Mouse (Mus musculus) ovary, adult 10 weeks (tissue): Measurements from ENCODE around the gene Cfap74. TPM values are rescaled to one million over a fixed set of nuclear protein-coding genes. Genes with fewer than 3 reads are reported as not detected.

Source experiments
- polyA plus RNA-seq: library from polyadenylated mRNA; stranded (reverse); fragments of 350-450 nt; fragmentation: Illumina TruSeq; extraction: RNeasy Lipid Tissue Mini Kit (QIAGEN cat#74804); gene quantifications from one replicate; pipeline ENCODE4 v1.2.3, GENCODE M21; 2014

Cfap74 gene
- polyA plus RNA-seq = 1.4 TPM

DNA sequence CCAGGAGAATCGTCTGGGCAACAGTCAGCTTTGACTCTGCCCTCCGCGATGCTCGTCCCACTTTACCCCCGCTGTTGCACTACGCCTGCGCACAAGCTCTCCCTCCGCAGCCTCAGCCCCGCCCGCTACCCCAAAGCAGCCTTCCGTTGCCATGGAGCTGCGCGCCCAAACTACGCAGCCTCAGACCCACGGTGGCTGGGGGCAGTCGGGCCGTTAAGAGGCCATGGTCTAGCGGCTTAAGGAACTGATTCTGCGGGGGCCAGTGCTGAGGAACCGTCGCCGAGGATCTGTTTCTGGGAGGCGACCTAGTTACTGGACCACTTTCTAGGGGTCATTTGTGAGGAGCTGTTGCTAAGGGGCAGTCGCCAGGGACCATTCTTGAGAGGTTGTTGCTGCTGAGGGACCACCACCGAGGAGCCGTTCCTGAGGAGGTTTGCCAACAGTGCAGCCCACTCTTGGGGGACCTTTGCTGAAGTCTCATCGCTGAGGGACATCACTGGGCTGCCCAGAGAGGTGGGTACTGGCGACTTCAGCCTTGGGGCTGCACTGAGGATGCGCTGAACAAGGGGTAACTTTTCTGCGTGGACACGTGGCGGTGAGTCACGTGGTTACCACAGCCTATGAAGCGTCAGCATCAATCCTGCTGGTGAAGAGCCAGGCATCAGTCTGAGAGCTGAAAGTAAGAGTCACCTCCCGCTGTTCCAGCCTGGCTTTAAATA, at the start of gene Cfap74:
Cfap74 (plus strand) TSS at position 133 of the 719 bp plus-strand sequence.

DNA sequence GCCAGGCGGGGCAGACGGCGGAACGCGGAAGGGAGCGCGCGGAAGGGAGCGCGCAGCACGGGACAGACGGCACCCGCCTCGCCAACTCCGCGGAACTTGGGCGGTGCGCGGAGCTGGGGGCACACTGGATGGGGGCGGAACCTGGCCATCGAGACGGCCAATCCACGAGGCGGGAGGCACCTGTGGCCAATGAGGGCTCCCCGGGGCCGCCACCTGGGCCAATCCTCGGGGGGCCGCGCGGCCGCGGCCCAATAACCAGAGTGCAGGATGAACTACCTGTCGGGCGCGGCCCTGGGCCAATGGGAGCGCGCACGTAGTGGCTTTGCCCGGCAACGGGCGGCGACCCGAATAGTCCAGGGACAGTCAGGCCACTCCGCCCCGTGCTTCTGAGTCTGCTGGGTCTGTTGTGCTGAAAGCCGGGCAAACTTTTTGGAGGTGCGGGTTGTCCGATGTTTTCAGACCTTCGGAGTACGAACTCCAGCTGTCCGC, 47.6 kb upstream of the Cfap74 start, which contains the start of gene Prkcz:
Prkcz (minus strand) TSS at position 59 of the 489 bp plus-strand sequence.

DNA sequence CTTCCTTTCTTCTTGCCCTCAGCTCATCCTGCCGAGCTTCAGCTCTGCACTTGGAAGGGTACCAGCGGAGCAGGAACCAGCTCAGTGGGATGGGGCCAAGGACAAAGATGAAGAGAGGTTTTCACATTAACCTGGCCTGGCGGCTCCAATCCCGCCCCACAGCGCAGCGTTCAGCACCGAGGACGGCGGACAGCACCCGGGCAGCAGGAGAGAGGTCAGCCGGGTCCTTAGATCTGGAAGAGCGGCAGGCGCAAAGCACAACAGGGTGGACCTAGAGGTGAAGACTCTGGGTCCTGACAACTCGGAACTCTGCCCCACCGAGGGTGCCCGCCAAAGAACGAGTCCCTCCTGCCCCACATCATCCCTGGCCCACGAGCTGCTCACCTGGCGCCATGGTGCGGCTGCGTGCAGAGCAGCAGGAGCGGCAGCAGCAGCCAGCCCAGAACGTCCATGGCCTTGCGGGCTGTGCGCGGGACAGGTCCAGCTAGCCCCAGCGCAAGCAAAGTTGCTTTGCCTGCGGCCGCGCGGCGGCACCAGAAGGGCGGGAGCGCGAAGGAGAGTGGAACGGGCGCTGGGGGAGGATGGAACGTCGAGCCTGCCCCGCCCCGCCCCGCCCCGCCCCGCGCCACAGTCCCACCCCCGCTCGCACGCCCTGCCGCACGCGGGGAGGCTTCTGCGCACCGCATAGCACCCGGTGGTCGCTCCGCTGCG, 11.3 kb upstream of the Cfap74 start, which contains the start of gene Gabrd:
Gabrd (minus strand) TSS at position 602 of the 711 bp plus-strand sequence.

DNA sequence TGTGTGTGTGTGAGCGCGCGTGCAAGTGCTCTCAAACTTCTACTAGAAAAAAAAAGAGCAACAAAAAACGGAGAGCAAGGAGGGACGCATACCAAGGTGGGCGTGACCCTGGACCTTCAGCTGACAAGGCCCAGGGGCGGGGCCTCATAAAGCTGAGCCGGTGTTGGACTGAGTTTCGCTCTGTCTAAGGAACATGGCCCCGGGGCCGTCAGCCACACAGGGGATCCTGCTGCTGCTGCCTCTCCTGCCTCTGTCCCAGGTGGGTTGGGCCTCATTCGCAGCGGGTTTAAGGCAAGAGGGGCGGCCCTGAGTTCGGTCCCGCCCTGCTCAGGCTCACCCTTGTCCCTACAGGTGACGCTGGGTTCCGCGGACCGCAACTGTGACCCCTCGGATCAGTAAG, 60.0 kb downstream of the Cfap74 start, which contains the start of gene Tmem52:
Tmem52 (plus strand) TSS at position 163 of the 400 bp plus-strand sequence.

DNA sequence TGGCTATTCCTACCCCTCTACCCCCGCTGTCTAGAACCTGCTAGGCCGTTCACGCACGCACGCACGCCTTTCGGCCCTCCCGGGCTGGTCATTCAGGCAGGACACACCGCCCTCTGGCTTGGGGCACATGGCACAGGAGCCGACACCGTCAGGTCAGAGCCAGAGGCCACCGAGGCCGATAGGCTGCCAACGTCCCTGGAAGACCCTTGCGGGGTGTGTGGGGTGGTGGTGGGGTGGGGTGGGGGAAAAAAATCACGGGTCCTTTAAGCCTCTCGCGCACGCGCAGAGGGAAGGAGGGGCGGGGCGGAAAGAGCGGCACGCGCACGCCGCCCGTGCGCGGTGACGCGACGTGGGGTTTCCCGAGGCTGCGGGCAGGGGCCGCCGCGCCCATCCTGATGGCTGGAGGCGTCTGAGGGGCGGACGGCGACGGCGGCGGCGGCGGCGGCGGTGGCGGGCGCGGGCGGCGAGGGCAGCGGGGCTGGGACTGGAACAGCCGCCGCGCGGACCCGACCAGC, 82.1 kb downstream of the Cfap74 start, which contains the start of gene Gnb1:
Gnb1 (plus strand) TSS at position 372 of the 515 bp plus-strand sequence.

Other genes with a start within 250 kb of the Cfap74 start
- 80.6 TPM for gene Ski, start 186.6 kb upstream of the Cfap74 start, polyA plus RNA-seq
- 1.7 TPM for gene Faap20, start 159.4 kb upstream of the Cfap74 start, polyA plus RNA-seq
- gene Prkcz, start 47.8 kb upstream of the Cfap74 start, polyA plus RNA-seq = 2.0 TPM
- not detected for gene Gabrd, start 11.1 kb upstream of the Cfap74 start, polyA plus RNA-seq
- gene Tmem52, start 59.9 kb downstream of the Cfap74 start, polyA plus RNA-seq = not detected
- 275 TPM for gene Gnb1, start 82.2 kb downstream of the Cfap74 start, polyA plus RNA-seq
- gene Nadk, start 153.2 kb downstream of the Cfap74 start, polyA plus RNA-seq = 50.3 TPM
- 23.0 TPM for gene Slc35e2, start 192.2 kb downstream of the Cfap74 start, polyA plus RNA-seq
- 76.8 TPM for gene Cdk11b, start 215.7 kb downstream of the Cfap74 start, polyA plus RNA-seq
- not detected for gene Gm10563, start 236.2 kb downstream of the Cfap74 start, polyA plus RNA-seq
- gene Mmp23, start 244.2 kb downstream of the Cfap74 start, polyA plus RNA-seq = 2.3 TPM